Mouse (Mus musculus) neural tube, embryonic 14.5 days (tissue): ENCODE results near the gene Sox30. TPM values are rescaled to one million over a fixed set of nuclear protein-coding genes. Genes with fewer than 3 reads are reported as not detected.

Experiments
- ATAC-seq: fragments of 200-750 bp; cut with Nextera tagmentation; 2 replicates; pipeline ENCODE4 v1.8.0; 2017; ENCODE audit warnings: low read depth, mild to moderate bottlenecking, moderate TSS enrichment, moderate library complexity
- H3K27ac ChIP-seq: fragments of 300-500 bp; sonication (generic); 2 replicates; pipeline ENCODE4 v1.5.1; 2014; ENCODE audit warnings: low read depth, mild to moderate bottlenecking, control low read depth, low read length, moderate library complexity, mixed read lengths
- H3K27me3 ChIP-seq: fragments of 300-500 bp; sonication (generic); 2 replicates; pipeline ENCODE4 v1.6.1; 2014; ENCODE audit warnings: low read length; ENCODE audit not compliant: control insufficient read depth, insufficient read depth
- H3K36me3 ChIP-seq: fragments of 300-500 bp; sonication (generic); 2 replicates; pipeline ENCODE4 v1.6.1; 2014; ENCODE audit warnings: low read length, mixed read lengths; ENCODE audit not compliant: control insufficient read depth, insufficient read depth
- H3K4me1 ChIP-seq: fragments of 300-500 bp; sonication (generic); 2 replicates; pipeline ENCODE4 v1.6.1; 2014; ENCODE audit warnings: low read length; ENCODE audit not compliant: control insufficient read depth, insufficient read depth
- H3K4me2 ChIP-seq: fragments of 300-500 bp; sonication (generic); 2 replicates; pipeline ENCODE4 v1.6.1; 2014; ENCODE audit warnings: mild to moderate bottlenecking, low read depth, low read length, control low read depth
- H3K4me3 ChIP-seq: fragments of 300-500 bp; sonication (generic); 2 replicates; pipeline ENCODE4 v1.5.1; 2014; ENCODE audit warnings: low read depth, low read length, control low read depth, mixed read lengths
- H3K9ac ChIP-seq: fragments of 300-500 bp; sonication (generic); replicated peaks from 2 replicates; pipeline ENCODE4 v1.6.1; 2014; ENCODE audit warnings: low read depth, mild to moderate bottlenecking, control low read depth, low read length, mixed read lengths
- H3K9me3 ChIP-seq: fragments of 300-500 bp; sonication (generic); 2 replicates; pipeline ENCODE4 v1.6.1; 2016; ENCODE audit warnings: low read length; ENCODE audit not compliant: control insufficient read depth
- WGBS: fragments of 180-500 bp; shearing (Covaris S2); extraction: QIAGEN DNeasy Blood & Tissue Kit; methylation state at CpG from one replicate; pipeline ENCODE4 v1.1.7; 2014; 5-methylcytosine and 5-hydroxymethylcytosine counted together
- polyA plus RNA-seq: library from polyadenylated mRNA; unstranded; fragments of >200 nt; fragmentation: Nextera tagmentation; extraction: Ambion mirVana; gene quantifications from 2 replicates; pipeline ENCODE4 v1.2.1, GENCODE M21; 2014

Gene Sox30
- polyA plus RNA-seq, 1 experiment from 2014 or later = 0.11 TPM

DNA sequence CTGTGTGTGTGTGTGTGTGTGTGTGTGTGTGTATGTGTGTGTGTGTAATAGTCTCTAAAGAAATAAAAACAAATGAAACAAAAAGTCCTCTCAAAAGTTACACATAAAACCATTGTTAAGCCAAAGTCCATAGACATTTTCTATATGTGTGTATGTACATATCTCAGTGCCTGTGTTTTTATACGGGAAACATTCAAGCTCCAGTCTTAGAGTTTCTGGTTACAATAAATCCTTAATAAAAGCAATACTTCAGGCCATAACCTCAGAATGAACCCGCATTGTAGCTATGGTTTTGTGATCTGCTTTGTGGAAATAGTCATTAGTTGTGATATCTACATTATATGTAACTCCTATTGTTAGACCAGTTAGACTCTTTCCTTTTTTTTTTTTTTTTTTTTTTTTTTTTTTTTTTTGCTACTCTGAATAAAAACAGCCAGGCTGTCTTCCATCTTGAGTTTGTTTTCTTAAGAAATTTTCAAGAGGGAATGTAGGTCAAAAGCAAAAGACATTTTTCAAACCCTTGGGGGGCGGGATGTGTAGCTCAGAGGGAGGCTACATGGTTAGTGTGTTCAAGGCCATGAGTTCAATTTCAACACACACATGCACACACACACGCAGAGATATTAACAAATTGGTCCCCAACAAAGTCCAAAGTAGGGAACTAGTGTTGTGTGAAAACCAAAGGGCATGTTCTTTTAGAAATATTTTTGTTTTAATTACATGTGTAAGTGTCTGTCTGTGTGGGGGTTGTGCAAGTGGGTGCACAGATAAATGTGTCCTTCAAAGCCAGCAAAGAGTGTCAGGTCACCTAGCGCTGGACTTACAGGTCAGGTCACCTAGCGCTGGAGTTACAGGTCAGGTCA is 48.1 kb downstream of the Sox30 start:
- 0 out of 2 replicates have a peak, but pooled peaks cover 2% of the 10 kb centered on the region for H3K4me1 ChIP-seq
- no peaks in the 10 kb centered on the region for H3K36me3 ChIP-seq
- H3K4me2 ChIP-seq = no peak overlapping the region
- H3K9ac ChIP-seq = no peak overlapping the region
- WGBS = 81% methylated on average over 6 of the region's 6 CpGs
- no peaks in the 10 kb centered on the region for H3K27me3 ChIP-seq
- no peak for ATAC-seq
- no peak overlapping the region for H3K27ac ChIP-seq
- no peak overlapping the region for H3K4me3 ChIP-seq
- no peaks in the 10 kb centered on the region for H3K9me3 ChIP-seq

DNA sequence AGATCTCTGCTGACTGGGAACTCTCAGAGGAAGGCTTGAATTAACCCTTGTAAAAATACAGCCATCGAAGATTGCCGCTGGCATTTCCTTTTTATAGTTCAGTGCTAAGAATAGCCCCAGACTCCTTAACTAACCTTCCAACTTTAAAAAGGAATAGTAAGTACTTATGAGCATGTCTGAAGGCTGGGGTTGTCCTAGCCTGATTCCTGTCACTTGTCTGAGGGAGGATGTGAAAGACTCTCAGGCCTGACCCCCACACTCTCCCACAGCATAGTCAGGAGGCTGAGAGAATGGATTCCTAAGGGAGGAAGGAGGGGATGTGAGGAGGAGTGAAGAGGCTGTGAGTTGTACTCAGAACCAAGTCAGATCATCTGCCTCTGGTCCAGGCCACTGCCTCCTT is 49.4 kb downstream of the Sox30 start:
- no peak for ATAC-seq
- 67% methylated on average over 2 of the region's 2 CpGs for WGBS
- Histone ChIP-seq H3K4me3 (no peak overlapping the region), H3K4me1 (0 out of 2 replicates have a peak, but pooled peaks cover 2% of the 10 kb centered on the region), H3K36me3 (no peaks in the 10 kb centered on the region), H3K4me2 (no peak overlapping the region), H3K9ac (no peak overlapping the region), H3K27me3 (no peaks in the 10 kb centered on the region), H3K27ac (no peak overlapping the region), H3K9me3 (no peaks in the 10 kb centered on the region)

DNA sequence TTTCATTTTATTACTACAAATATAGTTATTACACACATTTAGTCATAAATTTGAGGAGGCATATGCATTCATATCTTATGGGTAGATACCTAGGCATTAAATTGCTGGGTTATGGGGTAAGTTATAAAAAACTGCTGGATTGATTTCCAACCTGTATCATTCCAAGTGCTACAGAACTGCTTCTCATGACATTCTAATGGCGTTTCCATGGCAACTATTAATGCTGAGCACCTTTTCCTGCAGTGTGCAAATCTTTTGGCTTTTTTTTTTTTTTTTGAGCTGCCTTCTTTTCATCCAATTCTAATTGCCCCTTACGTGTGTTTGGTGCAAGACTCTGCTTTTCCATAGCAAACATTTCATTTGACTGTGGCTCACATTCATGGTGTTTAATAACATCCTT is 49.9 kb downstream of the Sox30 start:
- H3K4me2 ChIP-seq = no peak overlapping the region
- H3K4me3 ChIP-seq = no peak overlapping the region
- no peak overlapping the region for H3K27ac ChIP-seq
- H3K4me1 ChIP-seq = 0 out of 2 replicates have a peak, but pooled peaks cover 2% of the 10 kb centered on the region
- H3K9ac ChIP-seq = no peak overlapping the region
- WGBS = 55% methylated on average over 2 of the region's 2 CpGs
- no peaks in the 10 kb centered on the region for H3K36me3 ChIP-seq
- H3K9me3 ChIP-seq = no peaks in the 10 kb centered on the region
- H3K27me3 ChIP-seq = no peaks in the 10 kb centered on the region
- peak; percentile 21; the same call in 1 of the 2 replicates for ATAC-seq

DNA sequence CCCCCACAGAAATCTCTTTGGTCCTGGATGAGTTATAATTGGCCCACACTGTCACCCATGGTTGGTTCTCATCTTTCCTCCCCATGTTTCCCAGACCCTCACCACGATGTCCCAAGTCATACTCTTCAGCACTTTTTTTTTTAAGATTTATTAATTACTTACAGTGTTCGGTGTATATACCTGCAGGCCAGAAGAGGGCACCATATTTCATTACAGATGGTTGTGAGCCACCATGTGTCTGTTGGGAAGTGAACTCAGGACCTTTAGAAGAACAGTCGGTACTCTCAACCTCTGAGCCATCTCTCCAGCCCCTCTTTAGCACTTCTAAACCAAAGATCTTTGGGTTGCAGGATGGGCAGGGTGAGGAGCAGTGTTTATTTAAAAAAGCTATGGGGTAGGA is 51.4 kb downstream of the Sox30 start:
- WGBS = 61% methylated on average over 3 of the region's 3 CpGs

DNA sequence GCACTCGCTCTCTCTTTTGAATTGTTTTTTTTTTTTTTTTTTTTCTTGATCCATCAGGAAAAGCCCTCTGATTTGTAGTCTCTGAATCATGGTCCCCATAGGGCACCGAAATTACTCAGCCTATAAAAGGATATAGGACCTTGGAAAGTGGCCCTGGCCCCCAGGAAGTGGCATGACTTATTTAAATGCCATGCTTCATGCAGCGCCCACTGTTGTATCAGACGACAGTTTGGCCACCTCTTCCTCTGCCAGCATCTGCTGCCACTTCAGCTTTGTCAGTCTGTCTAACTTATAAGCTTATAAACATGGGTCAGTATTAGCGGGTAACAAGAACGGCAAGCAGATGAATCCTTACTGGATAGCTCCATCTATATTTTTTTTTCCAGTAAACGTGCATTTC is 52.8 kb downstream of the Sox30 start:
- Histone ChIP-seq H3K4me3 (no peak overlapping the region), H3K36me3 (no peaks in the 10 kb centered on the region), H3K4me2 (no peak overlapping the region), H3K27ac (no peak overlapping the region), H3K9ac (no peak overlapping the region), H3K9me3 (no peaks in the 10 kb centered on the region), H3K27me3 (no peaks in the 10 kb centered on the region), H3K4me1 (0 out of 2 replicates have a peak, but pooled peaks cover 2% of the 10 kb centered on the region)
- 88% methylated on average over 7 of the region's 7 CpGs for WGBS
- no peak for ATAC-seq

More for the DNA sequence above, 51.4 kb downstream of the Sox30 start:
- no peak overlapping the region for H3K4me2 ChIP-seq
- H3K36me3 ChIP-seq = no peaks in the 10 kb centered on the region
- no peaks in the 10 kb centered on the region for H3K27me3 ChIP-seq
- no peak overlapping the region for H3K9ac ChIP-seq
- 0 out of 2 replicates have a peak, but pooled peaks cover 2% of the 10 kb centered on the region for H3K4me1 ChIP-seq
- no peaks in the 10 kb centered on the region for H3K9me3 ChIP-seq
- no peak overlapping the region for H3K4me3 ChIP-seq
- ATAC-seq = no peak
- H3K27ac ChIP-seq = no peak overlapping the region

DNA sequence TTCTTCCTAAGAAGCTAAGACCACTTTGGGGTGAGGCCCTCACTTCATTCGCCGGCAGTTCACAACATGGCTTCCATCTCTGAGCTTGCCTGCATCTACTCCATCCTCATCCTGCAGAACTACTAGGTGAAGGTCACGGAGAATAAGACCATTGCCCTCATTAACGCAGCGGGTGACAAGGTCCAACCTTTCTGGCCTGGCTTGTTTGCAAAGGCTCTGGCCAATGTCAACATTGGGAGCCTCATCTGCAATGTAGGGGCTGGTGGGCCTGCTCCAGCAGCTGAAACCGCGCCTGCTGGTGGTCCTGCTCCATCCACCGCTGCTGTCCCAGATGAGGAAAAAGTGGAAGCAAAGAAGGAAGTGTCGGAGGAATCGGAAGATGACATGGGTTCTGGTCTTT is 56.3 kb downstream of the Sox30 start:
- 96% methylated on average over 10 of the region's 10 CpGs for WGBS

DNA sequence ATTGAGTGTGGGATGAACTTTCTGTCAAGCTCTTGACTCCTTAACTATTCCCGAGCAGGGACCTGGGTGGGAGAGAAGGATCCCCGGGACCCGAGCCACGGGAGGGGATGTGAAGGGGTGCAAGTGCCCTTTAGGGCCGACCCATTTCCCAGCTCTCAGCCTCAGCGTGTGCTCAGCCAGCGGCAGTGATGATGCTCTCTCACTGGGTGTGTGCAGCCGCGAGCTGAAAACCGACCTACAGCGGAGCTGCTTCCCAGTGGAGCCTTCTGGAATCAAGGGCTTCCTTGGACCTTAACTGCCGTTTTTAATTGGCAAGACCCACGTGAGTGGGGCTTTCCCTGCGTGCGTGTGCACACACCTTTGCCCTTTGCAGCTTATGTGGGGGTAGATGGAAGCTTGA is 58.8 kb downstream of the Sox30 start:
- Histone ChIP-seq H3K27me3 (no peaks in the 10 kb centered on the region), H3K4me3 (no peak overlapping the region), H3K4me2 (no peak overlapping the region), H3K9me3 (no peaks in the 10 kb centered on the region), H3K9ac (no peak overlapping the region), H3K4me1 (no peaks in the 10 kb centered on the region), H3K27ac (no peak overlapping the region), H3K36me3 (no peaks in the 10 kb centered on the region)
- 84% methylated on average over 15 of the region's 15 CpGs for WGBS
- ATAC-seq = no peak

More for the DNA sequence above, 56.3 kb downstream of the Sox30 start:
- no peak overlapping the region for H3K27ac ChIP-seq
- ATAC-seq = no peak
- no peak overlapping the region for H3K4me2 ChIP-seq
- H3K36me3 ChIP-seq = no peaks in the 10 kb centered on the region
- no peak overlapping the region for H3K9ac ChIP-seq
- no peak overlapping the region for H3K4me3 ChIP-seq
- H3K9me3 ChIP-seq = no peaks in the 10 kb centered on the region
- H3K4me1 ChIP-seq = no peaks in the 10 kb centered on the region
- H3K27me3 ChIP-seq = no peaks in the 10 kb centered on the region

DNA sequence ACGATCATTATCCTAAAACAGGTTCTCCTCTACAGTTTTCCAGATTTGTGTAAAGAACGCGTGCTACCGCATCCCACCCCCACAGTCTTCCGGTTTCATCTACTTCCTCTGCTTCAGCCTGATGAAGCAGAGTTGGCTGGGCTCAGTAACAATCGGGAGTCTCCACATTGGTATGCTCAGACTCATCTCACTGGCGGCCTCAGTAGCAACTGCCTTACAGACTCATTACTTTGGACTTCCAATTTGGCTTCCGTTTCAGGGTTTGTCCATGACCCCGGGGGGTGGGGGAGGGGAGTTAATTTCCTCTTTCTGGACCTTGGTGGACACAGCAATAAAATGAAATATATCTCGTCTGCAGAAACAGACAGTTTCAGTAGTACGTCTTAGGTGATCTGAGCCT is 59.2 kb downstream of the Sox30 start:
- Histone ChIP-seq H3K4me1 (no peaks in the 10 kb centered on the region), H3K27ac (no peak overlapping the region), H3K9ac (no peak overlapping the region), H3K9me3 (no peaks in the 10 kb centered on the region), H3K36me3 (no peaks in the 10 kb centered on the region), H3K27me3 (no peaks in the 10 kb centered on the region), H3K4me3 (no peak overlapping the region), H3K4me2 (no peak overlapping the region)
- ATAC-seq = no peak
- WGBS = 68% methylated on average over 11 of the region's 11 CpGs

DNA sequence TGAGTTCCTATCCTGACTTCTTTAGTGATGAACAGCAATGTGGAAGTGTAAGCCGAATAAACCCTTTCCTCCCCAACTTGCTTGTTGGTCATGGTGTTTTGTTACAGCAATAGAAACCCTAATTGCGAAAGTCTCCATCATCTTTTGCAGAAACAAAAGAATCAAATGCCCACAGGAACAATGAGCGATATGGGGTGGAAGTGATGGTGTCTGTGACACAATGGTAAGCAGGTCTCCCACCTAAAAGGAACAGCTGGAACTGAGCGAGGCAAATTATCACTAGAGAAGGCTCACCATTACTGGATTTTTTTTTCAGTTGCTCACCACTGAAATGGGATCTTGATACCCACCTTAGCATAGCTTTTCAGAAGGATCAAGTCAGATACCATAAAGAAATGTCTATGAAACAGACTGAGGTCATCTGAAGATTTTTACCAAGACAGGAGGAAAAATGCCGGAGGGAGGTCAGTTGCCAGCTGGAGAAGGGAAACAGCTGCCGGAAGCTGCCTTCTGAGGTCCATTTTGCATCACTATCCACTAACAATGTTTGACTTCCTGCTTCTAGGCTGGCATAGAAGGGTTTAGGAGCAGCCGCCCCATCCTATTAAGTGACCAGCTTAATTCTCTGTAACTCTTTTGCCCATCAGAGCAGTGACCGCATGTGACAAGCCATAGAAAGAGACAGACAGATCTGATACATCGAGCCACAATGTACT is 60.9 kb downstream of the Sox30 start:
- ATAC-seq = no peak
- no peak overlapping the region for H3K27ac ChIP-seq
- H3K4me3 ChIP-seq = no peak overlapping the region
- WGBS = 80% methylated on average over 9 of the region's 9 CpGs
- H3K9me3 ChIP-seq = no peaks in the 10 kb centered on the region
- H3K27me3 ChIP-seq = no peaks in the 10 kb centered on the region
- H3K4me1 ChIP-seq = no peaks in the 10 kb centered on the region
- no peak overlapping the region for H3K9ac ChIP-seq
- no peaks in the 10 kb centered on the region for H3K36me3 ChIP-seq
- no peak overlapping the region for H3K4me2 ChIP-seq
